Mouse (Mus musculus): Measurements from ENCODE around the gene Gm42688.

- TF ChIP-seq EP300 (IDR thresholded peaks at IDR 0.05; ENCODE audit: insufficient read depth, low read depth, low read length) = no peak
- no peak for TF ChIP-seq POLR2A (IDR thresholded peaks at IDR 0.05; ENCODE audit: insufficient read depth, low read length)
- TF ChIP-seq CTCF (IDR thresholded peaks at IDR 0.05; ENCODE audit: low read depth, low read length) = no peak
These were observed 23.9 kb downstream of the Gm42688 start, which contains the start of gene Ino80b for GRCm38 (mm10) chr6:83125331-83125730.

Measured in ES-Bruce4 (cell line).